Comparison of ENCODE assay signal across 17 mouse cellular contexts in genomic region chr14:106489074-106489473, GRCm38 (mm10).
"Had no signal": no experiment of that assay in that cellular context is flagged by ENCODE, and none has a peak within 500 bp of the region (broad histone marks: within the 10 kb centered on the region; RNA-seq: fewer than 3 reads in every experiment).

No protein-coding gene starts in this region.

- H3K36me3 ChIP-seq: neural tube, embryonic 12.5 days; neural tube, embryonic 13.5 days; neural tube, embryonic 15.5 days; stomach, embryonic 15.5 days had no signal

- H3K27ac ChIP-seq: neural tube, embryonic 12.5 days; neural tube, embryonic 13.5 days; neural tube, embryonic 15.5 days; stomach, embryonic 15.5 days; stomach, postnatal 0 days had no signal

- H3K9me3 ChIP-seq: neural tube, embryonic 12.5 days; neural tube, embryonic 13.5 days; neural tube, embryonic 15.5 days; stomach, embryonic 15.5 days had no signal

- DNase-seq: retina, postnatal 1 day; right cerebral cortex, adult 18-20 months; right cerebral cortex, postnatal 14 days; right cerebral cortex, postnatal 25 days; right cerebral cortex, postnatal 4 days; spleen, adult 18-20 months; thymus, adult 18-20 months; thymus, adult 2 months; thymus, postnatal 14 days; thymus, postnatal 25 days; thymus, postnatal 36 days; thymus, postnatal 4 days had no signal

- H3K4me2 ChIP-seq: neural tube, embryonic 12.5 days; neural tube, embryonic 13.5 days; neural tube, embryonic 15.5 days; stomach, embryonic 15.5 days had no signal

- H3K9ac ChIP-seq: neural tube, embryonic 12.5 days; neural tube, embryonic 13.5 days; neural tube, embryonic 15.5 days; stomach, embryonic 15.5 days had no signal

- H3K27me3 ChIP-seq: neural tube, embryonic 12.5 days; neural tube, embryonic 13.5 days; neural tube, embryonic 15.5 days; stomach, embryonic 15.5 days had no signal

- H3K4me3 ChIP-seq: neural tube, embryonic 12.5 days; neural tube, embryonic 13.5 days; neural tube, embryonic 15.5 days; stomach, embryonic 15.5 days had no signal

- H3K4me1 ChIP-seq: neural tube, embryonic 12.5 days; neural tube, embryonic 13.5 days; neural tube, embryonic 15.5 days; stomach, embryonic 15.5 days had no signal
